Mouse (Mus musculus) A20 (cell line): ENCODE data around the gene Smurf1.

Source experiments
- DNase-seq: peaks from one replicate; pipeline ENCODE4 v3.0.0-alpha.2; 2011; ENCODE audit warnings: low read depth, low spot score

Smurf1 gene

DNA sequence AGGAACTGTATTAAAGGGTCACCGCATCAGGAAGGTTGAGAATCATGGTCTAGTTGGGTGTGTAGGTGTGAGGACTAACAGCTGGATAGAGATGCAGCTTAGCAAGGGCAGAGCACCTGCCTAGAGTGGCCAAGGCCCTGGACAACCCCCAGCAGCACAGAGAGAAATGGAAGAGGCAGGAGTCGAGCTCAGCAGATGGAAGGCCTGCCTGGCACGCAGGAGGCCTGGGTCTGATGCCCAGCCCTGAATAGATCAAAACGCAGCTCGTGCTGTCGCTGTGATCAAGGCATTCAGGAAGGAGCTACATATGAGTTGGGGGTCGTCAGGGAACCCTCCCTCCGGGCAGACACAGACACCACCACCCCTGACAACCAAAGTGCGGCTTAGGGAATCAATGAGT, 7.4 kb downstream of the Smurf1 start:
- DNase-seq = no peak

GRCm38 (mm10) chr5:144954432-144954831, 11.2 kb downstream of the Smurf1 start:
- no peak for DNase-seq

- DNase-seq = no peak
These were observed 13.1 kb downstream of the Smurf1 start for GRCm38 (mm10) chr5:144952592-144952991.

GRCm38 (mm10) chr5:144950428-144951051, 15.1 kb downstream of the Smurf1 start:
- no peak for DNase-seq

- DNase-seq = no peak
These were observed 15.8 kb downstream of the Smurf1 start for GRCm38 (mm10) chr5:144949856-144950255.

GRCm38 (mm10) chr5:144948422-144948821, 17.2 kb downstream of the Smurf1 start:
- DNase-seq = no peak

DNA sequence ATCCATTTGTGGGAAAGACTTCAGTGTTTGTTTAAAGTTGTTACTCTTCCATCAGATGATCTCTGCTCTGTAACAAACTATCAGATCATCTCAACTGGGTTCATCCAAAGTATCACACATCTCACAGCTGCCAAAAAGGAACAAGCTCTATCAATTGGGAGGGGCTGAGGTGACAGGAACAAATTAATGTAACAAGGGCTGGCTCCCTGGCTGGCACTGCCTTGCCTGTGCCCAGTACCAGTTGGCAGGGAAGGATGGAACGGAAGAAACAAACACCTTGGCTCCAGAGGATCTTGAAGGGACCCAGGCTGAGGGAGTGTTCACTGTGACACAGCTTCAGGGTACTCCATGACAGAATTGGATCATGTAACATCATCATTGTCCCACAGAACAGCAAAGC, 17.6 kb downstream of the Smurf1 start:
- DNase-seq = no peak

GRCm38 (mm10) chr5:144946032-144946431, 19.6 kb downstream of the Smurf1 start:
- no peak for DNase-seq

GRCm38 (mm10) chr5:144944932-144945331, 20.7 kb downstream of the Smurf1 start:
- DNase-seq = no peak

- no peak for DNase-seq
These were observed 21.3 kb downstream of the Smurf1 start for GRCm38 (mm10) chr5:144944370-144944769.

- DNase-seq = no peak
These were observed 22.3 kb downstream of the Smurf1 start for GRCm38 (mm10) chr5:144943346-144943745.

- DNase-seq = no peak
These were observed 23.2 kb downstream of the Smurf1 start for GRCm38 (mm10) chr5:144942431-144942830.

GRCm38 (mm10) chr5:144940904-144941303, 24.7 kb downstream of the Smurf1 start:
- no peak for DNase-seq

DNA sequence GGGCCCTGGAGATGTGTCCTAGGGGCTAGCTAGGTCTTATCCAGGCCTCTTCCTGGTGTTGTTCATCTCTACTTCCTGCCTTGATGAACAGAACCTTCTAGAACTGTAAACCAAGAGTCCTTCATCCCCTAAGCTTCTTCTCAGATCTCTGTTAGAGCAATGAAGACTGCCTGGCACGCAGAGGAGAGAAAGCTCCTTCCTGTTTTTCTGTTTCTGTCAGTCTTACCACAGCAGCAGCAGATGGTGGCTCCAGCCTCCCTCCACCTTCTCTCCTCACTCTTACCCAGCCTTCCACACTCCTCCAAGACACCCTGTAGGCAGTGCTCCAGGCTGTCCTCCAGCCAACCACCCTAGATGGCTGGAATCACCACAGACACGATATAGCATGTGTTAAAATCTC, 28.3 kb downstream of the Smurf1 start:
- DNase-seq = peak; percentile 44

- DNase-seq = no peak
These were observed 32.2 kb downstream of the Smurf1 start for GRCm38 (mm10) chr5:144933486-144933885.

GRCm38 (mm10) chr5:144931841-144932240, 33.8 kb downstream of the Smurf1 start:
- no peak for DNase-seq

DNA sequence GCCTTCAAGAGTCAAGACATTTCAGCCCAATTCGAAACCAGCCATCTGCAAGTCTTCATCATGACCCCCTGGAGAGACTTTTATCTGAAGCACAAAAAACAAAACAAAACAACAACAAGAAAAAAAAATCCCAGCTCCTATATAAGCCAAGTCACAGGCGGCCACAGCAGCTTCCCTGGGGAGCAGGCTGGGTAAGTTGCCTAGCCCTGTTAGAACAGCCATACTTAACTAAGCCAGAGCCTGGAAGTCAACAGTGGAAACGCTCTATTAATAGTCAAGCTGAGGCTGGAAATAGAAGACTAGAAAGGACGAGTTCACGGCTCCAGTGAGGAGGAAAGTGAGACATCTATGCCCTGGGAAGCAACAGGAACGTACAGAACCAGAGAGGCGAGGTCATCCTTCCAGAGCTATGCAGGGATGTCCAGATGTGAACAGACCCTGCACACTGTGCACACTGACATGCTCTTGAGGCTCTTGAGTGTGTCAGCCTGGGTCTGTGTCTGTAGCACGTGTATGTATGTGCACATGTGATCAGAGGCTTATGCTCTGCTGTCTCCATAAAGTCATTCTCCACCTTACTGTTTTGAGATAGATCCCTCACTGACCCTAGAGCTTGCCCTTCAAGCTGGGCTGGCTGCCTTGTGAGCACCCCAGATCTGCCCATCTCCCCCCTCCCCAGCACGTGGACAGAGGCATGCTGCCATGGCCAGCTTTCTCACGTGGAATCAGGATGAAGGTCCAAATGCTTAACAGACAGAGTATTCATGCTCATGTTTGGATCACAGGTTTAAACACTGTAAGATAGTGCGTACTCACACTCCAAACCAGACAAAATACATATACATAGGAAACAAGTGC, 36.6 kb downstream of the Smurf1 start:
- DNase-seq = no peak

- DNase-seq = no peak
These were observed 39.4 kb downstream of the Smurf1 start for GRCm38 (mm10) chr5:144926275-144926674.

DNA sequence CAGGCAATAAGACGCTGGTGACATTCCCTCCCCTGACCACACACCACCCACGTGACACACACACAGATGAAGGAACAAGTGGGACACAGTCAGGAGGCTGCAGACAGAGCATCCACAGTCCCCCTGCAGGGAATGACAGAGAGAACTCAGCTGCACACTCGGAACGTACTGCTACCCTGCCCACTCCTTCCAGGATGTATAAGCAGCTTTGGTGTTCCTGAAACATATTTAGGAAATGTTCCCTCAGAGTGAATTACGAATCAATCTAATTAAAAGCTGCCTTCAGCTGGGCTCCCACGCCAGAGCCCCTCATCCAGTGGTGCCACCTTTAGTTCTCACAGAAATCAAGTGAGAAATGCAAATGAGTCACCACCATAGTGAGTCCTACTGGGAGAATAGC, 42.3 kb downstream of the Smurf1 start:
- no peak for DNase-seq

- no peak for DNase-seq
These were observed 45.9 kb downstream of the Smurf1 start for GRCm38 (mm10) chr5:144919790-144920189.

DNA sequence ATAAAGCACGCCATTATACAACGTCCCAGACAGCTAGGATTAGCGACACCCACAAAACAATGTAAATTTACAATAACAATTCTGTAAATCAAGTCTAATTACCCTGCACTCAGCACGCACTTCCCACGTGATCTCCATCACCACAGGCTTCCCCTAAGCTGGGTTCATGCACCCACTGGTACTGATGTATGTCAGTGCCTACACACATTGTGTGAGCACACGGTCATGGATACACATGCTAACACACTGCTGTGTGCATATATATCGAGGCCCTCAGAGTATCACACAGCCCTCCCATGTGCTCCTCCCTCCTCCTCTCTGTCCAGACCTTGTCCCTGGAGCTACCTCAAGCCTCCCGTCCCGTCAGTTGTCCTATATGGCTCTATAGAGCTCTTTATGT, 46.5 kb downstream of the Smurf1 start:
- no peak for DNase-seq

- no peak for DNase-seq
These were observed 47.4 kb downstream of the Smurf1 start for GRCm38 (mm10) chr5:144918204-144918603.

GRCm38 (mm10) chr5:144917172-144917571, 48.5 kb downstream of the Smurf1 start:
- DNase-seq = no peak
